Mouse (Mus musculus) megakaryocyte, embryonic 14.5 days (primary cell): Measurements from ENCODE around the gene Gpx2. TPM values are rescaled to one million over a fixed set of nuclear protein-coding genes. Genes with fewer than 3 reads are reported as not detected.
A peak's percentile ranks its signal among the peaks of the same experiment; 100 is the strongest.

Source experiments
- H3K27me3 ChIP-seq: replicated peaks from 2 replicates; pipeline ENCODE3; 2012; ENCODE audit warnings: inconsistent platforms
- H3K36me3 ChIP-seq: replicated peaks from 2 replicates; pipeline ENCODE3; 2012; ENCODE audit warnings: low read length, inconsistent platforms, mixed read lengths
- H3K4me1 ChIP-seq: 2 replicates; pipeline ENCODE4 v1.6.1; 2012; ENCODE audit warnings: inconsistent platforms
- H3K4me3 ChIP-seq: replicated peaks from 2 replicates; pipeline ENCODE3; 2012; ENCODE audit warnings: moderate library complexity, mild to moderate bottlenecking, inconsistent platforms
- H3K9me3 ChIP-seq: 2 replicates; pipeline ENCODE4 v1.6.1; 2012; ENCODE audit warnings: inconsistent platforms
- FLI1 ChIP-seq: IDR thresholded peaks from 2 replicates; pipeline ENCODE4 v1.6.1; 2012; ENCODE audit warnings: low read length, inconsistent platforms, mixed read lengths
- GATA1 ChIP-seq: IDR thresholded peaks from 3 replicates; pipeline ENCODE4 v1.6.1; 2012; ENCODE audit warnings: mixed read lengths, low read length, inconsistent platforms, borderline replicate concordance
- polyA plus RNA-seq: library from polyadenylated mRNA; stranded (reverse); fragments of >175 nt; gene quantifications from 2 replicates; pipeline ENCODE4 v1.2.3, GENCODE M21; 2012; ENCODE audit warnings: low replicate concordance; ENCODE audit not compliant: insufficient read depth

Gpx2 gene
- polyA plus RNA-seq: not detected in 2 replicates

GRCm38 (mm10) chr12:76795350-76795749 lies at the start of gene Gpx2:
Gene Gpx2, minus strand, starts transcription at chr12:76795554.
- Histone ChIP-seq H3K27me3 (peaks cover 62% of the 10 kb centered on the region), H3K4me3 (no peak within 1 kb of the TSS), H3K4me1 (peaks cover 45% of the 10 kb centered on the region), H3K36me3 (no peaks in the 10 kb centered on the region), H3K9me3 (no peaks in the 10 kb centered on the region)
- no peak for TF ChIP-seq GATA1

- H3K4me1 ChIP-seq: peaks cover 17% of the 10 kb centered on the region
- no peaks in the 10 kb centered on the region for H3K9me3 ChIP-seq
- H3K27me3 ChIP-seq: no peaks in the 10 kb centered on the region
- TF ChIP-seq GATA1 (no peak), FLI1 (no peak)
- H3K4me3 ChIP-seq: no peak overlapping the region
- peaks cover 18% of the 10 kb centered on the region for H3K36me3 ChIP-seq
Measured at GRCm38 (mm10) chr12:76844346-76845061, 49.1 kb upstream of the Gpx2 start.

GRCm38 (mm10) chr12:76840081-76840480 lies 44.7 kb upstream of the Gpx2 start:
- TF ChIP-seq FLI1: no peak
- no peak for TF ChIP-seq GATA1
- H3K36me3 ChIP-seq: peaks cover 10% of the 10 kb centered on the region

GRCm38 (mm10) chr12:76839298-76839697 lies 43.9 kb upstream of the Gpx2 start:
- Histone ChIP-seq H3K4me3 (no peak overlapping the region), H3K4me1 (peaks cover 30% of the 10 kb centered on the region), H3K27me3 (peaks cover 3% of the 10 kb centered on the region), H3K9me3 (no peaks in the 10 kb centered on the region), H3K36me3 (peaks cover 10% of the 10 kb centered on the region)
- TF ChIP-seq GATA1 (no peak), FLI1 (no peak)

More at GRCm38 (mm10) chr12:76840081-76840480, 44.7 kb upstream of the Gpx2 start:
- peaks cover 1% of the 10 kb centered on the region for H3K27me3 ChIP-seq
- peaks cover 32% of the 10 kb centered on the region for H3K4me1 ChIP-seq
- no peak overlapping the region for H3K4me3 ChIP-seq
- no peaks in the 10 kb centered on the region for H3K9me3 ChIP-seq

GRCm38 (mm10) chr12:76837844-76838650 lies 42.7 kb upstream of the Gpx2 start:
- Histone ChIP-seq H3K9me3 (no peaks in the 10 kb centered on the region), H3K27me3 (peaks cover 3% of the 10 kb centered on the region), H3K4me3 (peak overlapping the region; percentile 96), H3K36me3 (peaks cover 10% of the 10 kb centered on the region), H3K4me1 (peaks cover 33% of the 10 kb centered on the region)
- TF ChIP-seq GATA1: no peak

- TF ChIP-seq FLI1 (no peak), GATA1 (no peak)
- Histone ChIP-seq H3K4me1 (peaks cover 33% of the 10 kb centered on the region), H3K9me3 (no peaks in the 10 kb centered on the region), H3K36me3 (peaks cover 3% of the 10 kb centered on the region), H3K27me3 (peaks cover 3% of the 10 kb centered on the region), H3K4me3 (peak overlapping the region; percentile 96)
Measured at GRCm38 (mm10) chr12:76837101-76837843, 41.9 kb upstream of the Gpx2 start.

GRCm38 (mm10) chr12:76832704-76833103 lies 37.4 kb upstream of the Gpx2 start:
- TF ChIP-seq FLI1: no peak
- TF ChIP-seq GATA1: no peak
- no peaks in the 10 kb centered on the region for H3K36me3 ChIP-seq
- H3K4me3 ChIP-seq: no peak overlapping the region
- peaks cover 7% of the 10 kb centered on the region for H3K27me3 ChIP-seq
- peaks cover 6% of the 10 kb centered on the region; the same call in 1 of the 2 replicates for H3K4me1 ChIP-seq
- no peaks in the 10 kb centered on the region for H3K9me3 ChIP-seq

- peaks cover 70% of the 10 kb centered on the region for H3K27me3 ChIP-seq
- H3K36me3 ChIP-seq: no peaks in the 10 kb centered on the region
- no peaks in the 10 kb centered on the region for H3K9me3 ChIP-seq
- no peak overlapping the region for H3K4me3 ChIP-seq
- peaks cover 31% of the 10 kb centered on the region for H3K4me1 ChIP-seq
- no peak for TF ChIP-seq FLI1
- no peak for TF ChIP-seq GATA1
Measured at GRCm38 (mm10) chr12:76825283-76825682, 29.9 kb upstream of the Gpx2 start.

GRCm38 (mm10) chr12:76822651-76823041 lies 27.3 kb upstream of the Gpx2 start, which contains the start of gene Rab15:
Gene Rab15, minus strand, starts transcription at chr12:76822908.
- H3K9me3 ChIP-seq: no peaks in the 10 kb centered on the region
- peak within 1 kb of the TSS; percentile 90 for H3K4me3 ChIP-seq
- H3K36me3 ChIP-seq: no peaks in the 10 kb centered on the region
- TF ChIP-seq GATA1 (no peak), FLI1 (no peak)
- peaks cover 31% of the 10 kb centered on the region for H3K4me1 ChIP-seq
- H3K27me3 ChIP-seq: peaks cover 93% of the 10 kb centered on the region
